Mouse (Mus musculus) midbrain, postnatal 0 days (tissue): Measurements from ENCODE around the gene Usp38. TPM values are rescaled to one million over a fixed set of nuclear protein-coding genes. Genes with fewer than 3 reads are reported as not detected.
A peak's percentile ranks its signal among the peaks of the same experiment; 100 is the strongest.
"Not testable (repeated sequence)": the region's sequence is repeated elsewhere in the genome, so short reads cannot be mapped to it uniquely, and the experiment has no call there.

ENCODE experiments used
- ATAC-seq: fragments of 200-750 bp; cut with Nextera tagmentation; 2 replicates; pipeline ENCODE4 v1.8.0; 2017; ENCODE audit warnings: moderate number of reproducible peaks, mild to moderate bottlenecking, moderate TSS enrichment, moderate library complexity; ENCODE audit not compliant: low FRiP score
- DNase-seq: peaks from one replicate; pipeline ENCODE4 v3.0.0-alpha.2; 2015; ENCODE audit warnings: low spot score
- H3K27ac ChIP-seq: fragments of 300-500 bp; sonication (generic); 2 replicates; pipeline ENCODE4 v1.5.1; 2014; ENCODE audit warnings: low read depth, mild to moderate bottlenecking, low read length, mixed read lengths
- H3K27me3 ChIP-seq: fragments of 300-500 bp; sonication (generic); 2 replicates; pipeline ENCODE4 v1.6.1; 2014; ENCODE audit warnings: low read length, control low read depth, mixed read lengths; ENCODE audit not compliant: insufficient read depth
- H3K36me3 ChIP-seq: fragments of 300-500 bp; sonication (generic); 2 replicates; pipeline ENCODE4 v1.6.1; 2014; ENCODE audit warnings: low read length, control low read depth, mixed read lengths; ENCODE audit not compliant: insufficient read depth
- H3K4me1 ChIP-seq: fragments of 300-500 bp; sonication (generic); 2 replicates; pipeline ENCODE4 v1.6.1; 2014; ENCODE audit warnings: mild to moderate bottlenecking, control low read depth, antibody characterized with exemption, low read length, mixed read lengths; ENCODE audit not compliant: insufficient read depth
- H3K4me2 ChIP-seq: fragments of 300-500 bp; sonication (generic); 2 replicates; pipeline ENCODE4 v1.6.1; 2014; ENCODE audit warnings: low read depth, mild to moderate bottlenecking, low read length, mixed read lengths; ENCODE audit not compliant: poor library complexity, severe bottlenecking
- H3K4me3 ChIP-seq: fragments of 300-500 bp; sonication (generic); 2 replicates; pipeline ENCODE4 v1.5.1; 2014; ENCODE audit warnings: low read depth, mild to moderate bottlenecking, low read length, moderate library complexity
- H3K9ac ChIP-seq: fragments of 300-500 bp; sonication (generic); replicated peaks from 2 replicates; pipeline ENCODE4 v1.6.1; 2014; ENCODE audit warnings: mild to moderate bottlenecking, low read length, moderate library complexity, mixed read lengths; ENCODE audit not compliant: poor library complexity, severe bottlenecking
- H3K9me3 ChIP-seq: fragments of 300-500 bp; sonication (generic); 2 replicates; pipeline ENCODE4 v1.6.1; 2016; ENCODE audit warnings: low read length, control low read depth
- CTCF ChIP-seq: IDR thresholded peaks from 2 replicates; pipeline ENCODE4 v1.5.1; 2016; ENCODE audit warnings: antibody characterized with exemption, mild to moderate bottlenecking
- WGBS: fragments of 180-500 bp; shearing (Covaris S2); extraction: QIAGEN DNeasy Blood & Tissue Kit; methylation state at CpG from one replicate; pipeline ENCODE4 v1.1.7; 2014; 5-methylcytosine and 5-hydroxymethylcytosine counted together
- polyA plus RNA-seq: library from polyadenylated mRNA; unstranded; fragments of >200 nt; fragmentation: Nextera tagmentation; extraction: Ambion mirVana; gene quantifications from 2 replicates; pipeline ENCODE4 v1.2.1, GENCODE M21; 2015
- total RNA-seq: library from RNA; depleted of rRNA; stranded (reverse); fragments of >200 nt; gene quantifications from 2 replicates; pipeline ENCODE4 v1.2.3, GENCODE M21; 2014; rRNA removed

Gene Usp38
- total RNA-seq (30.4 and 38.7 TPM in 2 replicates), polyA plus RNA-seq (14.8 and 17.9 TPM in 2 replicates)

- peak; percentile 99 for DNase-seq
- no peaks in the 10 kb centered on the region for H3K9me3 ChIP-seq
- no peaks in the 10 kb centered on the region for H3K36me3 ChIP-seq
- peak; percentile 99 for ATAC-seq
- peak within 1 kb of the TSS; percentile 97 for H3K4me2 ChIP-seq
- 3% methylated on average over 57 of the region's 57 CpGs for WGBS
- peak within 1 kb of the TSS; percentile 92 for H3K9ac ChIP-seq
- H3K4me1 ChIP-seq, result peaks cover 13% of the 10 kb centered on the region; the same call in 1 of the 2 replicates
- peak; percentile 7; the same call in 1 of the 2 replicates for TF ChIP-seq CTCF
- H3K4me3 ChIP-seq, result peak within 1 kb of the TSS; percentile 98
- no peaks in the 10 kb centered on the region for H3K27me3 ChIP-seq
- H3K27ac ChIP-seq, result peak within 1 kb of the TSS; percentile 96
Observed at GRCm38 (mm10) chr8:81014789-81015699, at the start of gene Usp38. Gene Usp38 (minus strand): TSS chr8:81014928.

GRCm38 (mm10) chr8:81062566-81062965 is 47.8 kb upstream of the Usp38 start:
- no peaks in the 10 kb centered on the region for H3K9me3 ChIP-seq
- ATAC-seq (no peak), DNase-seq (no peak)
- no peak overlapping the region for H3K9ac ChIP-seq
- no peak overlapping the region for H3K27ac ChIP-seq
- H3K4me3 ChIP-seq, result no peak overlapping the region
- 76% methylated on average over 3 of the region's 3 CpGs for WGBS
- TF ChIP-seq CTCF, result no peak
- H3K36me3 ChIP-seq, result no peaks in the 10 kb centered on the region
- no peaks in the 10 kb centered on the region for H3K4me1 ChIP-seq
- H3K4me2 ChIP-seq, result no peak overlapping the region
- H3K27me3 ChIP-seq, result no peaks in the 10 kb centered on the region

GRCm38 (mm10) chr8:81061950-81062349 is 47.2 kb upstream of the Usp38 start:
- ATAC-seq, result peak; percentile 60; the same call in 1 of the 2 replicates
- Histone ChIP-seq H3K9me3 (no peaks in the 10 kb centered on the region), H3K36me3 (no peaks in the 10 kb centered on the region), H3K4me1 (no peaks in the 10 kb centered on the region), H3K27me3 (no peaks in the 10 kb centered on the region), H3K27ac (no peak overlapping the region), H3K4me2 (no peak overlapping the region), H3K4me3 (no peak overlapping the region), H3K9ac (no peak overlapping the region)
- peak; percentile 89 for TF ChIP-seq CTCF
- WGBS, result 39% methylated on average over 3 of the region's 3 CpGs
- DNase-seq, result peak; percentile 92

GRCm38 (mm10) chr8:81044201-81044600 is 29.5 kb upstream of the Usp38 start:
- H3K9ac ChIP-seq, result no peak overlapping the region
- no peak overlapping the region for H3K27ac ChIP-seq
- H3K27me3 ChIP-seq, result no peaks in the 10 kb centered on the region
- WGBS, result 37% methylated on average over 3 of the region's 3 CpGs
- H3K9me3 ChIP-seq, result no peaks in the 10 kb centered on the region
- no peaks in the 10 kb centered on the region for H3K36me3 ChIP-seq
- no peaks in the 10 kb centered on the region for H3K4me1 ChIP-seq
- DNase-seq (no peak), ATAC-seq (no peak)
- no peak overlapping the region for H3K4me3 ChIP-seq
- no peak for TF ChIP-seq CTCF
- H3K4me2 ChIP-seq, result no peak overlapping the region

GRCm38 (mm10) chr8:81027991-81028390 is 13.3 kb upstream of the Usp38 start:
- no peak for TF ChIP-seq CTCF
- 47% methylated on average over 2 of the region's 2 CpGs for WGBS
- Histone ChIP-seq H3K4me2 (no peak overlapping the region), H3K9ac (no peak overlapping the region), H3K4me1 (no peaks in the 10 kb centered on the region), H3K27me3 (no peaks in the 10 kb centered on the region), H3K36me3 (no peaks in the 10 kb centered on the region), H3K9me3 (no peaks in the 10 kb centered on the region), H3K27ac (no peak overlapping the region), H3K4me3 (no peak overlapping the region)
- no peak for ATAC-seq
- DNase-seq, result no peak

- H3K9me3 ChIP-seq, H3K27ac ChIP-seq, H3K27me3 ChIP-seq, H3K9ac ChIP-seq, H3K4me3 ChIP-seq, H3K4me2 ChIP-seq, ATAC-seq, H3K36me3 ChIP-seq, DNase-seq, H3K4me1 ChIP-seq: not testable (repeated sequence)
- 88% methylated on average over 8 of the region's 8 CpGs for WGBS
Observed at GRCm38 (mm10) chr8:81017548-81017947, 2.8 kb upstream of the Usp38 start.
